Mouse (Mus musculus) hindbrain, embryonic 10.5 days (tissue): ENCODE measurements around the gene Tex50. TPM values are rescaled to one million over a fixed set of nuclear protein-coding genes. Genes with fewer than 3 reads are reported as not detected.
"Not testable (repeated sequence)": the region's sequence is repeated elsewhere in the genome, so short reads cannot be mapped to it uniquely, and the experiment has no call there.

ENCODE experiments used
- DNase-seq: peaks from one replicate; pipeline ENCODE4 v3.0.0-alpha.2; 2017; ENCODE audit warnings: low spot score
- H3K27ac ChIP-seq: fragments of 300-500 bp; sonication (generic); 2 replicates; pipeline ENCODE4 v1.5.1; 2016; ENCODE audit warnings: mild to moderate bottlenecking, moderate library complexity
- H3K27me3 ChIP-seq: fragments of 300-500 bp; sonication (generic); 2 replicates; pipeline ENCODE4 v1.6.1; 2016; ENCODE audit warnings: mild to moderate bottlenecking; ENCODE audit not compliant: poor library complexity, insufficient read depth, severe bottlenecking
- H3K36me3 ChIP-seq: fragments of 300-500 bp; sonication (generic); 2 replicates; pipeline ENCODE4 v1.6.1; 2016; ENCODE audit warnings: mild to moderate bottlenecking, moderate library complexity
- H3K4me1 ChIP-seq: fragments of 300-500 bp; sonication (generic); replicated peaks from 2 replicates; pipeline ENCODE4 v1.6.1; 2016; ENCODE audit warnings: mild to moderate bottlenecking
- H3K4me3 ChIP-seq: fragments of 300-500 bp; sonication (generic); 2 replicates; pipeline ENCODE4 v1.5.1; 2016; ENCODE audit warnings: mild to moderate bottlenecking, moderate library complexity
- H3K9me3 ChIP-seq: fragments of 300-500 bp; sonication (generic); 2 replicates; pipeline ENCODE4 v1.6.1; 2016; ENCODE audit warnings: mild to moderate bottlenecking, moderate library complexity
- WGBS: fragments of 180-500 bp; shearing (Covaris S2); methylation state at CpG from one replicate; pipeline ENCODE4 v1.1.7; 2016; 5-methylcytosine and 5-hydroxymethylcytosine counted together
- polyA plus RNA-seq: library from polyadenylated mRNA; unstranded; fragments of >200 nt; fragmentation: Nextera tagmentation; extraction: Ambion mirVana; gene quantifications from 2 replicates; pipeline ENCODE4 v1.2.1, GENCODE M21; 2016

The Tex50 gene
- polyA plus RNA-seq = 0.13 and 0.45 TPM in 2 replicates

- no peaks in the 10 kb centered on the region for H3K4me1 ChIP-seq
- 90% methylated on average over 3 of the region's 3 CpGs for WGBS
- H3K4me3 ChIP-seq = no peak within 1 kb of the TSS
- no peak within 1 kb of the TSS for H3K27ac ChIP-seq
- H3K9me3 ChIP-seq = no peaks in the 10 kb centered on the region
- H3K27me3 ChIP-seq = no peaks in the 10 kb centered on the region
- H3K36me3 ChIP-seq = no peaks in the 10 kb centered on the region
- no peak for DNase-seq
Observed at GRCm38 (mm10) chr1:161159214-161159613, at the start of gene Tex50. Gene Tex50 (minus strand): TSS chr1:161159314.

- no peaks in the 10 kb centered on the region for H3K27me3 ChIP-seq
Observed at GRCm38 (mm10) chr1:161199856-161200255, 40.7 kb upstream of the Tex50 start.

GRCm38 (mm10) chr1:161196364-161196763 lies 37.2 kb upstream of the Tex50 start:
- not testable (repeated sequence) for DNase-seq, H3K9me3 ChIP-seq, H3K4me1 ChIP-seq, H3K27me3 ChIP-seq, H3K36me3 ChIP-seq
- Histone ChIP-seq H3K4me3 (peak overlapping the region; percentile 58), H3K27ac (peak overlapping the region; percentile 82; the same call in 1 of the 2 replicates)
- WGBS = 60% methylated on average over 11 of the region's 11 CpGs

More at GRCm38 (mm10) chr1:161199856-161200255, 40.7 kb upstream of the Tex50 start:
- WGBS = 76% methylated on average over 5 of the region's 5 CpGs
- DNase-seq = no peak
- H3K36me3 ChIP-seq = no peaks in the 10 kb centered on the region
- no peak overlapping the region for H3K4me3 ChIP-seq
- H3K4me1 ChIP-seq = peaks cover 4% of the 10 kb centered on the region
- H3K27ac ChIP-seq = no peak overlapping the region
- no peaks in the 10 kb centered on the region for H3K9me3 ChIP-seq

GRCm38 (mm10) chr1:161195541-161196351 lies 36.6 kb upstream of the Tex50 start:
- Histone ChIP-seq H3K4me3 (peak overlapping the region; percentile 58), H3K36me3 (no peaks in the 10 kb centered on the region), H3K27me3 (no peaks in the 10 kb centered on the region), H3K27ac (peak overlapping the region; percentile 82), H3K9me3 (no peaks in the 10 kb centered on the region), H3K4me1 (peaks cover 4% of the 10 kb centered on the region)
- DNase-seq = peak; percentile 81
- 0% methylated on average over 16 of the region's 16 CpGs for WGBS

- DNase-seq = no peak
- WGBS = 79% methylated on average over 9 of the region's 9 CpGs
Observed at GRCm38 (mm10) chr1:161190253-161190910, 31.3 kb upstream of the Tex50 start.

GRCm38 (mm10) chr1:161185431-161185830 lies 26.3 kb upstream of the Tex50 start:
- no peaks in the 10 kb centered on the region for H3K36me3 ChIP-seq
- 88% methylated on average over 3 of the region's 3 CpGs for WGBS

More at GRCm38 (mm10) chr1:161190253-161190910, 31.3 kb upstream of the Tex50 start:
- Histone ChIP-seq H3K4me1 (no peaks in the 10 kb centered on the region; the same call in 1 of the 2 replicates), H3K4me3 (no peak overlapping the region), H3K36me3 (no peaks in the 10 kb centered on the region), H3K9me3 (0 out of 2 replicates have a peak, but pooled peaks cover 2% of the 10 kb centered on the region), H3K27me3 (no peaks in the 10 kb centered on the region), H3K27ac (no peak overlapping the region)

GRCm38 (mm10) chr1:161183677-161184076 lies 24.6 kb upstream of the Tex50 start:
- WGBS = 67% methylated on average over 9 of the region's 9 CpGs
- DNase-seq = no peak
- H3K4me3 ChIP-seq = no peak overlapping the region

More at GRCm38 (mm10) chr1:161185431-161185830, 26.3 kb upstream of the Tex50 start:
- H3K9me3 ChIP-seq = 0 out of 2 replicates have a peak, but pooled peaks cover 2% of the 10 kb centered on the region
- no peaks in the 10 kb centered on the region for H3K4me1 ChIP-seq
- no peaks in the 10 kb centered on the region for H3K27me3 ChIP-seq
- DNase-seq = no peak
- no peak overlapping the region for H3K27ac ChIP-seq
- no peak overlapping the region for H3K4me3 ChIP-seq

GRCm38 (mm10) chr1:161182386-161182785 lies 23.3 kb upstream of the Tex50 start:
- Histone ChIP-seq H3K27ac (no peak overlapping the region), H3K4me3 (no peak overlapping the region), H3K36me3 (no peaks in the 10 kb centered on the region), H3K9me3 (peaks cover 7% of the 10 kb centered on the region; the same call in 1 of the 2 replicates), H3K27me3 (no peaks in the 10 kb centered on the region), H3K4me1 (no peaks in the 10 kb centered on the region)
- no peak for DNase-seq
- 89% methylated on average over 9 of the region's 9 CpGs for WGBS

More at GRCm38 (mm10) chr1:161183677-161184076, 24.6 kb upstream of the Tex50 start:
- no peak overlapping the region for H3K27ac ChIP-seq
- H3K9me3 ChIP-seq = peaks cover 6% of the 10 kb centered on the region; the same call in 1 of the 2 replicates
- H3K36me3 ChIP-seq = no peaks in the 10 kb centered on the region
- H3K4me1 ChIP-seq = no peaks in the 10 kb centered on the region
- no peaks in the 10 kb centered on the region for H3K27me3 ChIP-seq

GRCm38 (mm10) chr1:161180674-161181073 lies 21.6 kb upstream of the Tex50 start:
- H3K9me3 ChIP-seq = peaks cover 7% of the 10 kb centered on the region; the same call in 1 of the 2 replicates
- no peak overlapping the region for H3K27ac ChIP-seq
- DNase-seq = peak; percentile 54
- no peaks in the 10 kb centered on the region for H3K4me1 ChIP-seq
- WGBS = 54% methylated on average over 8 of the region's 8 CpGs
- no peak overlapping the region for H3K4me3 ChIP-seq
- no peaks in the 10 kb centered on the region for H3K36me3 ChIP-seq
- H3K27me3 ChIP-seq = no peaks in the 10 kb centered on the region

GRCm38 (mm10) chr1:161170651-161171050 lies 11.5 kb upstream of the Tex50 start:
- Histone ChIP-seq H3K4me3 (peak overlapping the region; percentile 58), H3K36me3 (no peaks in the 10 kb centered on the region), H3K9me3 (no peaks in the 10 kb centered on the region), H3K27ac (peak overlapping the region; percentile 66), H3K27me3 (peaks cover 43% of the 10 kb centered on the region), H3K4me1 (peaks cover 6% of the 10 kb centered on the region)
- DNase-seq = peak; percentile 79
- WGBS = 2% methylated on average over 40 of the region's 40 CpGs

- Histone ChIP-seq H3K9me3 (no peaks in the 10 kb centered on the region), H3K36me3 (no peaks in the 10 kb centered on the region), H3K27ac (no peak overlapping the region), H3K27me3 (no peaks in the 10 kb centered on the region), H3K4me3 (no peak overlapping the region), H3K4me1 (no peaks in the 10 kb centered on the region)
- 68% methylated on average over 4 of the region's 4 CpGs for WGBS
- no peak for DNase-seq
Observed at GRCm38 (mm10) chr1:161160266-161160665, 1.2 kb upstream of the Tex50 start.

- no peaks in the 10 kb centered on the region for H3K27me3 ChIP-seq
- 91% methylated on average over 10 of the region's 10 CpGs for WGBS
- no peak overlapping the region for H3K27ac ChIP-seq
- DNase-seq = no peak
- no peaks in the 10 kb centered on the region for H3K4me1 ChIP-seq
- H3K36me3 ChIP-seq = no peaks in the 10 kb centered on the region
- no peaks in the 10 kb centered on the region for H3K9me3 ChIP-seq
- H3K4me3 ChIP-seq = no peak overlapping the region
Observed at GRCm38 (mm10) chr1:161156546-161156945, 2.6 kb downstream of the Tex50 start.

- H3K27me3 ChIP-seq = no peaks in the 10 kb centered on the region
- 80% methylated on average over 6 of the region's 6 CpGs for WGBS
- no peak for DNase-seq
Observed at GRCm38 (mm10) chr1:161151098-161151497, 8.0 kb downstream of the Tex50 start.

More at GRCm38 (mm10) chr1:161151098-161151497, 8.0 kb downstream of the Tex50 start:
- H3K4me1 ChIP-seq = no peaks in the 10 kb centered on the region
- H3K36me3 ChIP-seq = no peaks in the 10 kb centered on the region
- no peaks in the 10 kb centered on the region for H3K9me3 ChIP-seq
- no peak overlapping the region for H3K27ac ChIP-seq
- no peak overlapping the region for H3K4me3 ChIP-seq
